Mouse (Mus musculus) heart, embryonic 15.5 days (tissue): ENCODE results near the gene Ccdc188. TPM values are rescaled to one million over a fixed set of nuclear protein-coding genes. Genes with fewer than 3 reads are reported as not detected.

Experiments
- ATAC-seq: fragments of 200-750 bp; cut with Nextera tagmentation; replicated peaks from 2 replicates; pipeline ENCODE4 v1.8.0; 2017; ENCODE audit warnings: low read depth, moderate TSS enrichment; ENCODE audit not compliant: insufficient number of reproducible peaks, insufficient read depth, low FRiP score
- H3K27ac ChIP-seq: fragments of 300-500 bp; sonication (generic); 2 replicates; pipeline ENCODE4 v1.5.1; 2015; ENCODE audit warnings: mild to moderate bottlenecking, inconsistent platforms
- H3K27me3 ChIP-seq: fragments of 300-500 bp; sonication (generic); 2 replicates; pipeline ENCODE4 v1.6.1; 2015; ENCODE audit warnings: inconsistent platforms
- H3K36me3 ChIP-seq: fragments of 300-500 bp; sonication (generic); 2 replicates; pipeline ENCODE4 v1.6.1; 2015; ENCODE audit warnings: mild to moderate bottlenecking, inconsistent platforms
- H3K4me1 ChIP-seq: fragments of 300-500 bp; sonication (generic); replicated peaks from 2 replicates; pipeline ENCODE4 v1.6.1; 2015; ENCODE audit warnings: inconsistent platforms
- H3K4me2 ChIP-seq: fragments of 300-500 bp; sonication (generic); 2 replicates; pipeline ENCODE4 v1.6.1; 2015; ENCODE audit warnings: inconsistent platforms, mild to moderate bottlenecking, moderate library complexity
- H3K4me3 ChIP-seq: fragments of 300-500 bp; sonication (generic); 2 replicates; pipeline ENCODE4 v1.5.1; 2015; ENCODE audit warnings: mild to moderate bottlenecking, inconsistent platforms
- H3K9ac ChIP-seq: fragments of 300-500 bp; sonication (generic); 2 replicates; pipeline ENCODE4 v1.6.1; 2015; ENCODE audit warnings: mild to moderate bottlenecking, inconsistent platforms
- H3K9me3 ChIP-seq: fragments of 300-500 bp; sonication (generic); replicated peaks from 2 replicates; pipeline ENCODE4 v1.6.1; 2016; ENCODE audit warnings: inconsistent platforms
- WGBS: fragments of 180-500 bp; shearing (Covaris S2); methylation state at CpG from one replicate; pipeline ENCODE4 v1.1.7; 2015; ENCODE audit warnings: mixed read lengths; 5-methylcytosine and 5-hydroxymethylcytosine counted together
- polyA plus RNA-seq: library from polyadenylated mRNA; unstranded; fragments of >200 nt; fragmentation: Nextera tagmentation; extraction: Ambion mirVana; gene quantifications from 2 replicates; pipeline ENCODE4 v1.2.1, GENCODE M21; 2015

Ccdc188 gene
- polyA plus RNA-seq, 1 experiment from 2014 or later, result not detected

DNA sequence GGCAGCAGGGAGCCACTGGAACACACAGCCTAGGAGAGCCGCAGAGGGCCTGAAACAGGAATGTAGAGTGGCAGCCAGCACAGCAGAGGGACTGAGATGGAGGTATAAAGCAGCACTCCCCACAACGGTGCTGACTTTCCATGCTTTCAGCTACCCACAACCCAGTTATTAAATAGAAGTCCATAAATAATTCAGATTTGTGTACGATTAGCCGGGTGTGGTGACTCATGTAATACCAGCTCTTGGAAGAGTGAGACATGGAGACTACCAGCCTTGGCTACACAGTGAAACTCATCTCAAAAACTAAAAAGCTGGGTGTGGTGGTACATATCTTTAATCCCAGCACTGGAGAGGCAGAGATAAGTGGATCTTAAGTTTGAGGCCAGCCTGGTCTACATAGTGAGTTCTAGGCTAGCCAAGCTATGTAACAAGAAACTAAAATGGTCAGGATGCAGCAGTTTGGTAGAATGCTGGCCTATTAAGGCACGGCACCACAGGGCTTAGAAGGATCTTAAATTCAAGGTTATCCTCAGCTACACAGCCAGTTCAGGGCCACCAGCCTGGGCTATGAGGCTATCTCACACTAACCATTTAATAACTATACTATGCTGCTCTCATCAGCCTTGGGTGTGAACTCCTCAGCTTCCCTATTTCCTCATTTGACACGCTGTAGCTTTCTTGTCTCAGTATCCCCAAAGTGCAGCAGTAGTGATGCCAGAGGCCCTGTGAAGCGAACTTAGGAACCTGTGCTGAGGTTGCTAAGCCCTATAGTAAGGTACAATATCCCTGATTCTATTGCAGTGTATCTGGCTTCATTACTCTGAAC, 19.2 kb downstream of the Ccdc188 start:
- Histone ChIP-seq H3K4me1 (peaks cover 33% of the 10 kb centered on the region), H3K27ac (peak overlapping the region; percentile 15), H3K4me3 (no peak overlapping the region), H3K27me3 (no peaks in the 10 kb centered on the region), H3K36me3 (peaks cover 37% of the 10 kb centered on the region), H3K4me2 (peak overlapping the region; percentile 77), H3K9ac (0 out of 2 replicates have a peak overlapping the region, but pooled peaks have one; percentile 14), H3K9me3 (no peaks in the 10 kb centered on the region)
- 74% methylated on average over 7 of the region's 7 CpGs for WGBS
- no peak for ATAC-seq

DNA sequence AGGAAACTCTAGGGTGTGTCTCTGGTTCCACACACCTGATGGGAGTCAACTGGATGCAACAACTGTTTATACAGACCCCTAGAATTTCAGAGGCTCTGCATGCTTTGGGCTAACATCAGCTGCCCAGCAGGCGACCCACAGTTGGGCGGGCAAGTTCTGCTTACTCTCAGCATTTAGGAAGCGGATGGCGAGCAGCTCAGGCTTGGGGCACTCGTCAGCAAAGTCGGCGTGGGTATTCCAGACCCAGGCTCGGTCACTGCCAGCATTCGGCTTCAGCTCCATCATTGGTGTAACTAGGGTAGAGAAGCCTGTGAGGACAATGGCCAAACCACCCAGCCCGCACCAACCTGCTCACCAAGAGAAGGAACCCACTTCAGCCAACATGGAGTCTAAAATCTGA, 23.9 kb downstream of the Ccdc188 start:
- no peak for ATAC-seq
- WGBS, result 89% methylated on average over 10 of the region's 10 CpGs
- Histone ChIP-seq H3K9me3 (no peaks in the 10 kb centered on the region), H3K27me3 (no peaks in the 10 kb centered on the region), H3K27ac (no peak overlapping the region), H3K4me3 (no peak overlapping the region), H3K36me3 (peaks cover 80% of the 10 kb centered on the region), H3K4me1 (peaks cover 2% of the 10 kb centered on the region), H3K9ac (no peak overlapping the region), H3K4me2 (no peak overlapping the region)

DNA sequence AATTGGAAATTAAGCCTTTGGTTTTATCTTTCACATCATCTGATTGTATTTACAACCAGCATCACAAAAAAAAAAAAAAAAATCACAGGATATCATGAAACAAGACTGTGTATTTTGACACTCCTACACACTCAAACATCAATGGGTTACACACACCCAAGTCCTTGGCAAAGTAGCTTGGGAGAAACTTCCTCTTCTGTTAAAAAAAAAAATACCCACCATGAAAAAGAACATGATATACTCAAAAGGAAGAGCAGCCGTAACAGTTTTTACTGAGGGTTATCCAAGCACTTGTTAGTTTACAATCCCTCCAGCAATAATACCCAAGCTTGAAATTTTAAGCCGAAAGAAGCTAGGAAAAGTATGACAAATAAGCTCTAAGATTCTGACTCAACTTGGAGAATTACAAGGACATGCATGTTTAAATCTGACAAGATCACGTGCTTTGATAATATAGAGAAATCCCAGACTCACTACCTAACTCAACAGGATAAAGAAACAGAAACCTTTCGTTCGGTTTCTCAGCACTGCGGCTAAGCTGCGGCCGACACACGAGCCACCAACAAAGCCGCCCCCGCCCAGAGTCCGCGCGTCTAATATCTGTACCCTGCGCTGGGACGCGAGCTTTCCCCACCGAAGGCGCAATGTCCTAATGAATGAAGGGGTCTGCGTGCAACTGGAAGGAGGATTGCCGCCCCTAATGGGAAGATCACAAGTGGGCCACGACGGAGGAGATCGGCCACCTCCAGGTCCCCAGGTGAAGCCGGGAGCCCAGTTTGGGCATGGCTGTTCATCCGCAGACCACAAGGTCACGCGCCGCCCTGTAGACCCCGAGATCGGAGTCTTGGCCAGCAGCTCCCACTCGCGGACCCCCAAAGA, 30.1 kb downstream of the Ccdc188 start:
- ATAC-seq, result peak; percentile 6; the same call in 1 of the 2 replicates
- no peaks in the 10 kb centered on the region for H3K9me3 ChIP-seq
- peak overlapping the region; percentile 96 for H3K4me3 ChIP-seq
- peaks cover 34% of the 10 kb centered on the region for H3K4me1 ChIP-seq
- peaks cover 61% of the 10 kb centered on the region for H3K36me3 ChIP-seq
- peak overlapping the region; percentile 90 for H3K9ac ChIP-seq
- peak overlapping the region; percentile 89 for H3K4me2 ChIP-seq
- no peaks in the 10 kb centered on the region for H3K27me3 ChIP-seq
- peak overlapping the region; percentile 93 for H3K27ac ChIP-seq
- WGBS, result under 1% methylated on average over 33 of the region's 33 CpGs

DNA sequence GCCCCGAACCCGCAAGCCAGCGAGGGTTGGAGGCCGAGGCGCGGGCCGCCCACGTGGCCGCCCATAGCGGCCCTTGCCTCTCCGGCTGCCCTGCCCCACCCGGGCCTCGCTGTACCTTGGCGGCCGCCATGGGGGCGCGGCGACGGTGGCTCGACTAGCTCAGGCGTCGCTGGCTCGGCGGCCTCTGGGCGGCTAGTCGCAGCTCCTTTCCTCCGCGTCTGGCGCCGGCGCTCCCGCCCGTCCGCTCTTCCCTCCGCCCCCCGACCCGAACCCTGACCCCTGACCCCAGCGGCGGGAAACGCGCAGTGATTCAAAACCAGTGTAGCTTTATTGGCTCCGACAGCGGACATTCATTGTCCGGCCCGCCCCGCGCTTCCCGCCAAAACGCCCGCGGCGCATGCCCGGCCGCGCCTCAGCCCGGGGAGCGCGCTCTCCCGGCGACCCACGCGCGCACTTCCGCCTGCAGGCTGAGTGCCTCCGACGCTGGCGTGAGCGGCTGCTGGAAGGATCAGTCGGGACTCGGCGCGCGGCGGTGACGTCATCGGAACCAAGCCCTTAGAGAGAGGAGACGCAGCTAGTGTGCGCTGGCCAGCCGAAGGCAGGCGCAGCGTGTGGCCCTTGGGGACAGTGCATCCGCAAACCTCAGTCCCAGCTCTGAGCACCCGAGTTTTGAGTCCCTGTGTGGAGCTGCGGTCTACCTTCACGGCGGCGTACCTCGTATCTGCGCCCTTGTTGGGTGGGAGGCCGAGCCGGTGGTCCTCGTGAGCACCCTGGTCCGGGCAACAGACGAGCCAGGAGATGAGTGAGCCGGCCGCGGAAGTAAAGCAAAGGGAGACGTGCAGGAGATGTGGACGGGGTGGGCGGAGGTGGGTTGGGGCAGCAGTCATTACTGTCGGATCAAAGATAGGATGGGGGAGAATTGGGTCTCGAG, 31.0 kb downstream of the Ccdc188 start, which contains the start of the genes Trmt2a and Ranbp1:
Gene Trmt2a (plus strand): TSS at position 247 of the 931 bp plus-strand sequence.
Gene Ranbp1 (minus strand): TSS at position 300 of the 931 bp plus-strand sequence.
- ATAC-seq, result peak; percentile 94
- H3K4me2 ChIP-seq, result peak within 1 kb of the TSS; percentile 89
- peak within 1 kb of the TSS; percentile 96 for H3K4me3 ChIP-seq
- H3K4me1 ChIP-seq, result peaks cover 34% of the 10 kb centered on the region
- peak within 1 kb of the TSS; percentile 93 for H3K27ac ChIP-seq
- H3K27me3 ChIP-seq, result no peaks in the 10 kb centered on the region
- WGBS, result under 1% methylated on average over 102 of the region's 102 CpGs
- H3K9ac ChIP-seq, result peak within 1 kb of the TSS; percentile 90
- H3K36me3 ChIP-seq, result peaks cover 61% of the 10 kb centered on the region
- no peaks in the 10 kb centered on the region for H3K9me3 ChIP-seq

DNA sequence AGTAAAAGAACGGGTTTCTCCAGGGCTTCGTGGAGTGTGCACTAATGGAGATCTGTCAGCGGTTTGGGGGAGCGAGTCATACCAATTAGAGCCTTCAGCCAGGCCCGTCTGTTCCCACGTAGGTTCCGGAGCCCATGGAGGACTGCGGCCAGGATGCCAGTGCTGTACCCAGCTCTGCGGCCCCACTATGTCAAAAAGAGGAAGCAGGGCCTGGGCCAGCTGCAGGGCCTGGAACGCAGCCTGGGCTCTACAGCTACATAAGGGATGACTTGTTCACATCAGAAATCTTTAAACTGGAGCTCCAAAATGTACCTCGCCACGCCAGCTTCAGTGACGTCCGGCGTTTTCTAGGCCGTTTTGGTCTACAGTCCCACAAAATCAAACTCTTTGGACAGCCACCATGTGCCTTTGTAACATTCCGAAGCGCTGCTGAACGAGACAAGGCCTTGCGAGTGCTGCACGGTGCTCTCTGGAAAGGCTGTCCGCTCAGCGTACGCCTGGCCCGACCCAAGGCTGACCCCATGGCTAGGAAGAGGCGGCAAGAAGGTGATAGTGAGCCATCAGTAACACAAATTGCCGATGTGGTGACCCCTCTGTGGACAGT, 31.8 kb downstream of the Ccdc188 start:
- ATAC-seq, result peak; percentile 12
- H3K36me3 ChIP-seq, result peaks cover 61% of the 10 kb centered on the region
- WGBS, result 3% methylated on average over 27 of the region's 27 CpGs

DNA sequence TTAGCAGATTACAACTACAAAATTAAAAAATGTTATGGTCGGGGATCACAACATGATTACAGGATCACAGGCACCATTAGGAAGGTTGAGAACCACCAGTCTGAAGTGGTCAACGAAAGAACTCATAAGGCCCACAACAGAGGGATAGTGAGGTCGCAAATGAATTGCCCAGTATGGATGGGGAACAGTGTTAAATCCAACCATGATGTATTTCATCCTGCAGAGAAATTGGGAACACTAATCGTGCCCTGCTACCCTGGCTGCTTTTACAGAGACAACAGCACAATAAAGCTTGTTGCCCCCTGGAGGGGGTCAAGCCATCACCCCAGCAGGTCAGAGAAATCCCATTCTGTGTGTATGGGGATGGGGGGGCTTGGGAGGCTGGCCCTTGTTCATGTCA, 32.6 kb downstream of the Ccdc188 start:
- Histone ChIP-seq H3K4me1 (peaks cover 34% of the 10 kb centered on the region), H3K4me2 (peak overlapping the region; percentile 89), H3K27ac (peak overlapping the region; percentile 93; the same call in 1 of the 2 replicates), H3K9me3 (no peaks in the 10 kb centered on the region), H3K4me3 (peak overlapping the region; percentile 96), H3K36me3 (peaks cover 63% of the 10 kb centered on the region), H3K27me3 (no peaks in the 10 kb centered on the region), H3K9ac (peak overlapping the region; percentile 86)
- no peak for ATAC-seq
- 60% methylated on average over 4 of the region's 4 CpGs for WGBS

More for the DNA sequence above, 31.8 kb downstream of the Ccdc188 start:
- peak overlapping the region; percentile 89 for H3K4me2 ChIP-seq
- H3K4me3 ChIP-seq, result peak overlapping the region; percentile 96
- no peaks in the 10 kb centered on the region for H3K27me3 ChIP-seq
- peak overlapping the region; percentile 93 for H3K27ac ChIP-seq
- peaks cover 34% of the 10 kb centered on the region for H3K4me1 ChIP-seq
- H3K9me3 ChIP-seq, result no peaks in the 10 kb centered on the region
- H3K9ac ChIP-seq, result peak overlapping the region; percentile 86

DNA sequence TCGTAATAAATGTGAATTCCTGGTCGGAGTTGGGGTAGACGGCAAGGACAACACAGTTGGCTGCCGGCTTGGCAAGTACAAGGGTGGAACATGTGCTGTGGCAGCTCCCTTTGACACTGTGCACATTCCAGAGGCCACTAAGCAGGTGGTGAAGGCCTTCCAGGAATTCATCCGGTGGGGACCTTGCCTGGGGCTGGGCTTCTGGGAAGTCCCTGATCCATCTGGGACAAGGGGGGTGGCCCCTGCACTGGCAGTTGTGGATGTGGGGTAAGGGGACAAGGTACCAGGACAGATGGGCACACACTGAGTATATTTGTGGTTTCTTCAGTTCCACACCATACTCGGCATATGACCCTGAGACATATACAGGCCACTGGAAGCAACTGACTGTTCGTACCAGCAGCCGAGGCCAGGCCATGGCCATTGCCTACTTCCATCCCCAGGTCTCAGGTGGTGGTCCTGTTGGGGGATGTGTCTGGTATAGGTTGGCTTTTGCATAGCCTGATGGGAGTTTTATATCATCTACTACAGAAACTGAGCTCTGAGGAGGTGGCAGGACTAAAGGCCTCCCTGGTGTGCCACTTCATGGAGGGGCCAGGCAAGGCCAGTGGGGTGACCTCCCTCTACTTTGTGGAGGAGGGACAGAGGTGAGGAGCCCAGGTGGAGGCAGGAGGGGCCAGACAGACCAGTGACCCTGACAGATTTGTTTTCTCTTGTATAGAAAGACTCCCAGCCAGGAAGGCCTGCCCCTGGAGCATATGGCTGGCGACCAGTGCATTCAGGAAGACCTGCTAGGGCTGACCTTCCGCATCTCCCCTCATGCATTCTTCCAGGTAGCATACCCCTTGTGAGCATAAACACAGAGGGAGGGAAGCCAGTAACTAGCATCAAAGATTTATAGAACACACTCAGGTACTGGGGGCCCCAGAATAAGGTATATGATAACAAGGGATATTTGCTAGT, 33.4 kb downstream of the Ccdc188 start:
- Histone ChIP-seq H3K4me1 (peaks cover 34% of the 10 kb centered on the region), H3K36me3 (peaks cover 64% of the 10 kb centered on the region), H3K4me3 (no peak overlapping the region), H3K27me3 (no peaks in the 10 kb centered on the region), H3K27ac (peak overlapping the region; percentile 13; the same call in 1 of the 2 replicates), H3K9me3 (no peaks in the 10 kb centered on the region), H3K4me2 (peak overlapping the region; percentile 89), H3K9ac (peak overlapping the region; percentile 86; the same call in 1 of the 2 replicates)
- WGBS, result 54% methylated on average over 10 of the region's 10 CpGs
- ATAC-seq, result no peak

DNA sequence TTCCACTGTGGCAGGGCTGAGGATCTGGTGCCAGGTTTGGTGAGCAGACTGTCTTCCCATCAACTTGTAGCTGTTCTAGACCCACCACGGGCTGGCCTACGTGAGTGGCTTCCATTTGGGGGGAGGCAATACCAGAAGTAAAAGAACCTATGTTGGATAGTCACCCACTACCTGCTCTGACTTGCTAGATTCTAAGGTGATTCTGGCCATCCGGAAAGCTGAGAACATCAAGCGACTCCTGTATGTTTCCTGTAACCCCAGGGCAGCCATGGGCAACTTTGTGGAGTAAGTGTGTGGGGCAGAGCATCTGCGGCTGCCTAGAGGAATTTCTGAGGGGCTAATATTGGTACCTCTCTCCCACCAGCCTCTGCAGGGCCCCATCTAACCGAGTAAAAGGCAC, 35.1 kb downstream of the Ccdc188 start:
- peaks cover 71% of the 10 kb centered on the region for H3K36me3 ChIP-seq
- 81% methylated on average over 6 of the region's 6 CpGs for whole genome bisulfite sequencing
- H3K27me3 ChIP-seq, result no peaks in the 10 kb centered on the region
- ATAC-seq, result no peak
- H3K9me3 ChIP-seq, result no peaks in the 10 kb centered on the region
- H3K9ac ChIP-seq, result no peak overlapping the region
- H3K4me1 ChIP-seq, result peaks cover 24% of the 10 kb centered on the region
- H3K27ac ChIP-seq, result no peak overlapping the region
- no peak overlapping the region for H3K4me2 ChIP-seq
- H3K4me3 ChIP-seq, result no peak overlapping the region

DNA sequence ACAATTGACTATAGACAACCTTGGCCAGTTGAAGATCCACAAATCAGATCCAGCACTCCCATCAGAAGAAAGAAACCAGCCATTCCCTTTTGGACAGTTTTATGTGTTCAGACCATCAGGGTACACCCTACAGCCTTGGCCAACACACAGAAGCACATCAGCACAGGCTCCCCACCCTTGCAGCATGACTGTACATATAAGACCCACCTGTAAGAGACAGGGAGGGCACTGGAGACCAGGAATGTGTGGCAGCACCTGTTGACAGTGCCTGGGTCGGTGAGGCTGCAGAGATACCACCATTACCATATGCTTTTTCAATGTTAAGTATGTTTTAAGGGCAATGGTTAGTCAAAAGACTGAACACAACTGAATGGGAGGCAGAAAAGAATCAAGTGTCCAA, 36.2 kb downstream of the Ccdc188 start:
- no peak overlapping the region for H3K9ac ChIP-seq
- H3K4me3 ChIP-seq, result no peak overlapping the region
- H3K27me3 ChIP-seq, result no peaks in the 10 kb centered on the region
- H3K4me2 ChIP-seq, result no peak overlapping the region
- peaks cover 81% of the 10 kb centered on the region for H3K36me3 ChIP-seq
- H3K27ac ChIP-seq, result no peak overlapping the region
- H3K9me3 ChIP-seq, result no peaks in the 10 kb centered on the region
- no peak for ATAC-seq
- H3K4me1 ChIP-seq, result peaks cover 24% of the 10 kb centered on the region
- 80% methylated on average over 1 of the region's 1 CpGs for WGBS
